Comparison of ENCODE assay signal across 26 mouse cellular contexts in genomic region chr10:39982604-39983003, GRCm38 (mm10). TPM values are rescaled to one million over a fixed set of nuclear protein-coding genes. Genes with fewer than 3 reads are reported as not detected.
A peak's percentile ranks its signal among the peaks of the same experiment; 100 is the strongest.
DNase-seq lines count a peak whose midpoint lies in the region; ATAC-seq lines count a peak whose summit lies in the region.
"Had no signal": no experiment of that assay in that cellular context is flagged by ENCODE, and none has a peak within 500 bp of the region (broad histone marks: within the 10 kb centered on the region; RNA-seq: fewer than 3 reads in every experiment).

No protein-coding gene starts in this region.

- H3K27me3 ChIP-seq in heart, embryonic 10.5 days (ENCODE audit: insufficient read depth, poor library complexity, severe bottlenecking) = no peaks in the 10 kb centered on the region
- H3K27me3 ChIP-seq: embryonic facial prominence, embryonic 12.5 days; forebrain, embryonic 12.5 days; liver, embryonic 15.5 days; lung, embryonic 15.5 days; midbrain, embryonic 15.5 days had no signal

- no peak overlapping the region for H3K4me3 ChIP-seq in heart, embryonic 10.5 days
- H3K4me3 ChIP-seq: embryonic facial prominence, embryonic 12.5 days; forebrain, embryonic 12.5 days; hindbrain, embryonic 10.5 days; liver, embryonic 15.5 days; lung, embryonic 15.5 days; midbrain, embryonic 15.5 days had no signal

- H3K36me3 ChIP-seq in heart, embryonic 10.5 days = no peaks in the 10 kb centered on the region
- H3K36me3 ChIP-seq: embryonic facial prominence, embryonic 12.5 days; forebrain, embryonic 12.5 days; hindbrain, embryonic 10.5 days; liver, embryonic 15.5 days; lung, embryonic 15.5 days; midbrain, embryonic 15.5 days had no signal

- peaks cover 6% of the 10 kb centered on the region; the same call in 1 of the 2 replicates for H3K9me3 ChIP-seq in heart, embryonic 10.5 days
- H3K9me3 ChIP-seq: liver, embryonic 15.5 days had no signal

- no peak for ATAC-seq in monocyte, adult 5-6 weeks (replicated peaks; ENCODE audit: insufficient number of reproducible peaks, low FRiP score, low TSS enrichment, poor library complexity, severe bottlenecking)
- ATAC-seq: hindbrain, postnatal 0 days; intestine, embryonic 16.5 days; midbrain, embryonic 15.5 days had no signal

- 71% methylated on average over 5 of the region's 5 CpGs for WGBS in heart, embryonic 10.5 days

- no peak overlapping the region for H3K27ac ChIP-seq in heart, embryonic 10.5 days
- H3K27ac ChIP-seq: embryonic facial prominence, embryonic 12.5 days; forebrain, embryonic 12.5 days; hindbrain, embryonic 10.5 days; hindbrain, postnatal 0 days; liver, embryonic 15.5 days; lung, embryonic 15.5 days; midbrain, embryonic 15.5 days had no signal

- H3K4me1 ChIP-seq in heart, embryonic 10.5 days = no peaks in the 10 kb centered on the region
- H3K4me1 ChIP-seq: embryonic facial prominence, embryonic 12.5 days; forebrain, embryonic 12.5 days; hindbrain, embryonic 10.5 days; liver, embryonic 15.5 days; lung, embryonic 15.5 days; midbrain, embryonic 15.5 days had no signal

- DNase-seq in 416B (ENCODE audit: low read depth) = peak; percentile 29
- DNase-seq in fibroblast of lung, adult 2 months (ENCODE audit: low read depth) = peak; percentile 58
- peak; percentile 88 to 98 for DNase-seq in kidney, adult 8-10 months
- DNase-seq in kidney, postnatal 10 days = peak; percentile 67
- DNase-seq in thymus, postnatal 0 days (ENCODE audit: low spot score) = no peak
- no peak for DNase-seq in left cerebral cortex, adult 9 months (ENCODE audit: low spot score in 2 of 2)
- DNase-seq in heart, embryonic 10.5 days (ENCODE audit: low spot score) = no peak
- DNase-seq: adrenal gland, adult 2 months; cerebellum, adult 11-12 months; cerebellum, postnatal 14 days; gastrocnemius, postnatal 36 days; lung, postnatal 4 days; right cerebral cortex, postnatal 14 days had no signal

RNA-seq across cellular contexts. Expression of gene Mfsd4b5, which starts 3.8 kb away (rescaled TPM):
- 0.19 to 0.53 TPM in 2 of 3 replicates, not detected in the other for total RNA-seq in monocyte, adult 5-6 weeks (2017)
- 0.19 and 0.22 TPM in 2 replicates for polyA plus RNA-seq in thymus, postnatal 0 days (2015; fragmentation: Nextera tagmentation; extraction: Ambion mirVana)
- 0.07 and 0.11 TPM in 2 replicates for polyA plus RNA-seq in heart, embryonic 10.5 days (2016; fragmentation: Nextera tagmentation; extraction: Ambion mirVana)
- total RNA-seq: hindbrain, postnatal 0 days had no signal
- polyA plus RNA-seq: forebrain, embryonic 12.5 days; heart, embryonic 11.5 days; hindbrain, embryonic 10.5 days; midbrain, embryonic 15.5 days had no signal

RNA-seq across cellular contexts. Expression of gene Mfsd4b3, which starts 22.7 kb away (rescaled TPM):
- total RNA-seq in monocyte, adult 5-6 weeks (2017) = 1.3 to 1.6 TPM (median 1.4 TPM) in 3 replicates
- polyA plus RNA-seq in thymus, postnatal 0 days (2015; fragmentation: Nextera tagmentation; extraction: Ambion mirVana) = 1.5 and 2.3 TPM in 2 replicates
- 0.58 and 0.94 TPM in 2 replicates for polyA plus RNA-seq in heart, embryonic 10.5 days (2016; fragmentation: Nextera tagmentation; extraction: Ambion mirVana)
- polyA plus RNA-seq: forebrain, embryonic 12.5 days; hindbrain, postnatal 0 days; midbrain, embryonic 15.5 days had no signal

RNA-seq across cellular contexts. Expression of gene Mfsd4b1, which starts 42.5 kb away (rescaled TPM):
- not detected in 3 replicates for total RNA-seq in monocyte, adult 5-6 weeks (2017)
- polyA plus RNA-seq in thymus, postnatal 0 days (2015; fragmentation: Nextera tagmentation; extraction: Ambion mirVana) = 0.39 and 0.42 TPM in 2 replicates
- polyA plus RNA-seq in heart, embryonic 10.5 days (2016; fragmentation: Nextera tagmentation; extraction: Ambion mirVana) = 0.18 and 0.22 TPM in 2 replicates
- polyA plus RNA-seq: forebrain, embryonic 12.5 days; hindbrain, embryonic 10.5 days had no signal

RNA-seq across cellular contexts. Expression of gene Mfsd4b2, which starts 55.9 kb away (rescaled TPM):
- 0.29 TPM in 1 of 3 replicates, not detected in the others for total RNA-seq in monocyte, adult 5-6 weeks (2017)
- 0.14 and 0.16 TPM in 2 replicates for polyA plus RNA-seq in thymus, postnatal 0 days (2015; fragmentation: Nextera tagmentation; extraction: Ambion mirVana)
- not detected in 2 replicates for polyA plus RNA-seq in heart, embryonic 10.5 days (2016; fragmentation: Nextera tagmentation; extraction: Ambion mirVana)
- total RNA-seq: ES-E14; hindbrain, postnatal 0 days had no signal
- polyA plus RNA-seq: forebrain, embryonic 12.5 days; heart, embryonic 11.5 days; heart, postnatal 0 days; hindbrain, embryonic 10.5 days; hindbrain, postnatal 0 days; liver, embryonic 15.5 days; lung, embryonic 15.5 days; neural tube, embryonic 14.5 days had no signal

Comparison
In these comparisons a context has a peak if more than half of its experiments do, and no peak if none do; other contexts are left out.
1. DNase-seq: peak in 416B (single experiment), fibroblast of lung, adult 2 months (single experiment), kidney, adult 8-10 months (2 of 2) and kidney, postnatal 10 days (single experiment); none in thymus, postnatal 0 days (single experiment), left cerebral cortex, adult 9 months (0 of 2) and heart, embryonic 10.5 days (single experiment).